Mouse (Mus musculus): ENCODE data around the gene Bahcc1.

GRCm38 (mm10) chr11:120218946-120219345 is 13.8 kb upstream of the Bahcc1 start:
- TF ChIP-seq CTCF (IDR thresholded peaks at IDR 0.05; ENCODE audit: low read depth) (no peak), EP300 (IDR thresholded peaks at IDR 0.05; ENCODE audit: low read depth) (no peak)
